Mouse (Mus musculus) erythroblast, embryonic 14.5 days (primary cell): Measurements from ENCODE around the gene Lrrc23. TPM values are rescaled to one million over a fixed set of nuclear protein-coding genes. Genes with fewer than 3 reads are reported as not detected.
A peak's percentile ranks its signal among the peaks of the same experiment; 100 is the strongest.

Source experiments
- H3K27me3 ChIP-seq: 2 replicates; pipeline ENCODE4 v1.6.1; 2012; ENCODE audit warnings: inconsistent platforms; ENCODE audit not compliant: control insufficient read depth
- H3K36me3 ChIP-seq: 2 replicates; pipeline ENCODE4 v1.6.1; 2012; ENCODE audit warnings: mild to moderate bottlenecking, inconsistent platforms; ENCODE audit not compliant: control insufficient read depth
- H3K4me1 ChIP-seq: 2 replicates; pipeline ENCODE4 v1.6.1; 2012; ENCODE audit warnings: inconsistent platforms; ENCODE audit not compliant: control insufficient read depth
- H3K4me3 ChIP-seq: replicated peaks from 2 replicates; pipeline ENCODE3; 2012; ENCODE audit warnings: moderate library complexity, mild to moderate bottlenecking, inconsistent platforms
- H3K9me3 ChIP-seq: 2 replicates; pipeline ENCODE4 v1.6.1; 2012; ENCODE audit warnings: low read length, inconsistent platforms, mixed read lengths; ENCODE audit not compliant: control insufficient read depth
- GATA1 ChIP-seq: IDR thresholded peaks from 2 replicates; pipeline ENCODE4 v1.6.1; 2012; ENCODE audit warnings: low read length, inconsistent platforms, mixed read lengths
- TAL1 ChIP-seq: IDR thresholded peaks from 3 replicates; pipeline ENCODE4 v1.6.1; 2012; ENCODE audit warnings: low read length, inconsistent platforms, mixed read lengths
- polyA plus RNA-seq: library from polyadenylated mRNA; stranded (reverse); fragments of >175 nt; gene quantifications from 2 replicates; pipeline ENCODE4 v1.2.3, GENCODE M21; 2012

The Lrrc23 gene
- polyA plus RNA-seq, 1 experiment = not detected

- Histone ChIP-seq H3K4me1 (peaks cover 60% of the 10 kb centered on the region), H3K36me3 (no peaks in the 10 kb centered on the region; the same call in 1 of the 2 replicates), H3K9me3 (no peaks in the 10 kb centered on the region), H3K27me3 (no peaks in the 10 kb centered on the region), H3K4me3 (peak within 1 kb of the TSS; percentile 75)
- TF ChIP-seq GATA1 (no peak), TAL1 (no peak)
Measured at GRCm38 (mm10) chr6:124740888-124741761, 38.4 kb downstream of the Lrrc23 start, which contains the start of gene Grcc10. Grcc10 (minus strand) TSS chr6:124741374.

GRCm38 (mm10) chr6:124740211-124740887, 39.2 kb downstream of the Lrrc23 start:
- Histone ChIP-seq H3K9me3 (no peaks in the 10 kb centered on the region), H3K4me3 (peak overlapping the region; percentile 75), H3K4me1 (peaks cover 52% of the 10 kb centered on the region), H3K27me3 (no peaks in the 10 kb centered on the region), H3K36me3 (no peaks in the 10 kb centered on the region; the same call in 1 of the 2 replicates)
- TF ChIP-seq GATA1 (no peak), TAL1 (no peak)

- no peaks in the 10 kb centered on the region for H3K27me3 ChIP-seq
- no peaks in the 10 kb centered on the region; the same call in 1 of the 2 replicates for H3K36me3 ChIP-seq
- H3K9me3 ChIP-seq = no peaks in the 10 kb centered on the region
- TF ChIP-seq TAL1 = no peak
- TF ChIP-seq GATA1 = no peak
- no peak overlapping the region for H3K4me3 ChIP-seq
- H3K4me1 ChIP-seq = peaks cover 42% of the 10 kb centered on the region
Measured at GRCm38 (mm10) chr6:124739231-124739796, 40.2 kb downstream of the Lrrc23 start.

GRCm38 (mm10) chr6:124738511-124739023, 41.0 kb downstream of the Lrrc23 start, which contains the start of gene Ptpn6:
Ptpn6 (minus strand) TSS chr6:124738714.
- Histone ChIP-seq H3K36me3 (no peaks in the 10 kb centered on the region; the same call in 1 of the 2 replicates), H3K27me3 (no peaks in the 10 kb centered on the region), H3K4me1 (peaks cover 43% of the 10 kb centered on the region), H3K9me3 (no peaks in the 10 kb centered on the region), H3K4me3 (no peak within 1 kb of the TSS)
- TF ChIP-seq TAL1 = no peak
- TF ChIP-seq GATA1 = no peak

GRCm38 (mm10) chr6:124737040-124737439, 42.5 kb downstream of the Lrrc23 start:
- Histone ChIP-seq H3K9me3 (no peaks in the 10 kb centered on the region), H3K27me3 (no peaks in the 10 kb centered on the region), H3K36me3 (no peaks in the 10 kb centered on the region), H3K4me3 (no peak overlapping the region), H3K4me1 (peaks cover 54% of the 10 kb centered on the region)
- no peak for TF ChIP-seq TAL1
- no peak for TF ChIP-seq GATA1

GRCm38 (mm10) chr6:124734417-124734816, 45.1 kb downstream of the Lrrc23 start:
- Histone ChIP-seq H3K9me3 (no peaks in the 10 kb centered on the region), H3K27me3 (no peaks in the 10 kb centered on the region), H3K4me3 (no peak overlapping the region), H3K36me3 (no peaks in the 10 kb centered on the region; the same call in 1 of the 2 replicates), H3K4me1 (peaks cover 34% of the 10 kb centered on the region)
- TF ChIP-seq GATA1 (no peak), TAL1 (no peak)

- TF ChIP-seq TAL1 (no peak), GATA1 (no peak)
- H3K27me3 ChIP-seq = no peaks in the 10 kb centered on the region
- H3K4me1 ChIP-seq = peaks cover 22% of the 10 kb centered on the region
- H3K9me3 ChIP-seq = no peaks in the 10 kb centered on the region
- peak overlapping the region; percentile 38 for H3K4me3 ChIP-seq
- H3K36me3 ChIP-seq = peaks cover 2% of the 10 kb centered on the region
Measured at GRCm38 (mm10) chr6:124732476-124733370, 46.8 kb downstream of the Lrrc23 start.

- H3K36me3 ChIP-seq = peaks cover 5% of the 10 kb centered on the region
- no peaks in the 10 kb centered on the region for H3K27me3 ChIP-seq
- no peaks in the 10 kb centered on the region for H3K9me3 ChIP-seq
- TF ChIP-seq GATA1 (no peak), TAL1 (no peak)
- no peak overlapping the region for H3K4me3 ChIP-seq
- peaks cover 25% of the 10 kb centered on the region for H3K4me1 ChIP-seq
Measured at GRCm38 (mm10) chr6:124731038-124731437, 48.5 kb downstream of the Lrrc23 start.
